Mouse (Mus musculus) olfactory bulb, adult 2 months (tissue): ENCODE measurements around the gene Ube2s. TPM values are rescaled to one million over a fixed set of nuclear protein-coding genes. Genes with fewer than 3 reads are reported as not detected.
"Not testable (repeated sequence)": the region's sequence is repeated elsewhere in the genome, so short reads cannot be mapped to it uniquely, and the experiment has no call there.

Experiments used
- H3K27ac ChIP-seq: fragments of 200-500 bp; 2 replicates; pipeline ENCODE4 v1.5.1; 2012; ENCODE audit warnings: low read depth, low read length; ENCODE audit not compliant: insufficient read depth
- H3K4me1 ChIP-seq: fragments of 200-500 bp; 2 replicates; pipeline ENCODE4 v1.6.1; 2012; ENCODE audit warnings: low read length; ENCODE audit not compliant: control insufficient read depth, insufficient read depth
- H3K4me3 ChIP-seq: fragments of 200-500 bp; 2 replicates; pipeline ENCODE4 v1.5.1; 2012; ENCODE audit warnings: mild to moderate bottlenecking, low read depth, low read length, moderate library complexity; ENCODE audit not compliant: insufficient read depth
- CTCF ChIP-seq: fragments of 200-500 bp; IDR thresholded peaks from 2 replicates; pipeline ENCODE4 v1.5.1; 2012; ENCODE audit warnings: low read depth, mild to moderate bottlenecking, low read length, moderate library complexity; ENCODE audit not compliant: insufficient read depth
- POLR2A ChIP-seq: fragments of 200-500 bp; IDR thresholded peaks from 2 replicates; pipeline ENCODE4 v1.6.1; 2012; ENCODE audit warnings: mild to moderate bottlenecking, low read depth, low read length, moderate library complexity; ENCODE audit not compliant: insufficient read depth
- WGBS: fragments of 180-500 bp; shearing (Covaris S2); methylation state at CpG from one replicate; pipeline ENCODE4 v1.1.7; 2018; 5-methylcytosine and 5-hydroxymethylcytosine counted together
- polyA plus RNA-seq: library from polyadenylated mRNA; stranded (reverse); fragments of >200 nt; gene quantifications from 2 replicates; pipeline ENCODE4 v1.2.4, GENCODE M21; 2012; ENCODE audit warnings: low replicate concordance; ENCODE audit not compliant: missing spikeins, insufficient read depth, insufficient read length

Gene Ube2s
- polyA plus RNA-seq: not detected in 2 replicates

GRCm38 (mm10) chr7:4812303-4813104 lies at the start of gene Ube2s:
Ube2s (minus strand) TSS chr7:4812590.
- under 1% methylated on average over 62 of the region's 62 CpGs for WGBS

GRCm38 (mm10) chr7:4860926-4861325 lies 48.5 kb upstream of the Ube2s start:
- WGBS: 78% methylated on average over 3 of the region's 3 CpGs

More at GRCm38 (mm10) chr7:4812303-4813104, at the start of gene Ube2s:
- TF ChIP-seq POLR2A (peak; percentile 84), CTCF (no peak)
- Histone ChIP-seq H3K4me3 (peak within 1 kb of the TSS; percentile 94), H3K4me1 (peaks cover 10% of the 10 kb centered on the region), H3K27ac (peak within 1 kb of the TSS; percentile 97)

GRCm38 (mm10) chr7:4859418-4859978 lies 47.1 kb upstream of the Ube2s start:
- Histone ChIP-seq H3K4me1 (no peaks in the 10 kb centered on the region), H3K27ac (no peak overlapping the region), H3K4me3 (no peak overlapping the region)
- no peak for TF ChIP-seq CTCF
- no peak for TF ChIP-seq POLR2A
- WGBS: 80% methylated on average over 12 of the region's 12 CpGs

More at GRCm38 (mm10) chr7:4860926-4861325, 48.5 kb upstream of the Ube2s start:
- not testable (repeated sequence) for H3K4me1 ChIP-seq, H3K4me3 ChIP-seq, H3K27ac ChIP-seq

- no peak overlapping the region for H3K4me3 ChIP-seq
Observed at GRCm38 (mm10) chr7:4857321-4857720, 44.9 kb upstream of the Ube2s start.

GRCm38 (mm10) chr7:4856508-4856907 lies 44.1 kb upstream of the Ube2s start:
- H3K4me3 ChIP-seq: no peak overlapping the region
- TF ChIP-seq POLR2A: no peak
- no peak for TF ChIP-seq CTCF
- H3K27ac ChIP-seq: no peak overlapping the region
- no peaks in the 10 kb centered on the region for H3K4me1 ChIP-seq
- 94% methylated on average over 9 of the region's 9 CpGs for WGBS

More at GRCm38 (mm10) chr7:4857321-4857720, 44.9 kb upstream of the Ube2s start:
- TF ChIP-seq CTCF (no peak), POLR2A (no peak)
- no peaks in the 10 kb centered on the region for H3K4me1 ChIP-seq
- H3K27ac ChIP-seq: no peak overlapping the region
- WGBS: 66% methylated on average over 7 of the region's 7 CpGs

GRCm38 (mm10) chr7:4853613-4854012 lies 41.2 kb upstream of the Ube2s start:
- 90% methylated on average over 3 of the region's 3 CpGs for WGBS
- Histone ChIP-seq H3K27ac (no peak overlapping the region), H3K4me1 (no peaks in the 10 kb centered on the region), H3K4me3 (no peak overlapping the region)
- TF ChIP-seq CTCF (no peak), POLR2A (no peak)

GRCm38 (mm10) chr7:4851315-4851688 lies 38.9 kb upstream of the Ube2s start:
- TF ChIP-seq CTCF (no peak), POLR2A (no peak)
- WGBS: 82% methylated on average over 8 of the region's 8 CpGs
- H3K27ac ChIP-seq: no peak overlapping the region
- H3K4me3 ChIP-seq: no peak overlapping the region
- H3K4me1 ChIP-seq: no peaks in the 10 kb centered on the region

- TF ChIP-seq POLR2A (no peak), CTCF (no peak)
- no peaks in the 10 kb centered on the region for H3K4me1 ChIP-seq
- no peak overlapping the region for H3K4me3 ChIP-seq
- 86% methylated on average over 11 of the region's 11 CpGs for WGBS
- no peak overlapping the region for H3K27ac ChIP-seq
Observed at GRCm38 (mm10) chr7:4850621-4851314, 38.4 kb upstream of the Ube2s start.

GRCm38 (mm10) chr7:4849372-4849771 lies 37.0 kb upstream of the Ube2s start:
- no peak for TF ChIP-seq CTCF
- no peak for TF ChIP-seq POLR2A
- Histone ChIP-seq H3K4me1 (no peaks in the 10 kb centered on the region), H3K27ac (no peak overlapping the region), H3K4me3 (no peak overlapping the region)
- WGBS: 59% methylated on average over 9 of the region's 9 CpGs

- 2% methylated on average over 13 of the region's 13 CpGs for WGBS
- TF ChIP-seq CTCF (no peak), POLR2A (no peak)
- Histone ChIP-seq H3K27ac (peak overlapping the region; percentile 28; the same call in 1 of the 2 replicates), H3K4me1 (peaks cover 12% of the 10 kb centered on the region), H3K4me3 (peak overlapping the region; percentile 76)
Observed at GRCm38 (mm10) chr7:4844917-4845309, 32.5 kb upstream of the Ube2s start.
